Mouse (Mus musculus) c-Kit-negative CD71-positive TER-119-positive erythroid progenitor cells, embryonic 14.5 days (primary cell): Measurements from ENCODE around the gene Brs3.
A peak's percentile ranks its signal among the peaks of the same experiment; 100 is the strongest.

Experiments
- DNase-seq: peaks from one replicate; pipeline ENCODE4 v3.0.0-alpha.2; 2013; ENCODE audit warnings: low read depth, low spot score

The Brs3 gene

GRCm38 (mm10) chrX:57042774-57043173 is at the start of gene Brs3:
Gene Brs3 (plus strand): TSS chrX:57043074.
- DNase-seq, result no peak

GRCm38 (mm10) chrX:57012891-57013290 is 30.0 kb upstream of the Brs3 start:
- no peak for DNase-seq

- no peak for DNase-seq
Observed at GRCm38 (mm10) chrX:57043869-57044268, 995 bp downstream of the Brs3 start.

GRCm38 (mm10) chrX:57052848-57053173 is 9.9 kb downstream of the Brs3 start:
- no peak for DNase-seq

- DNase-seq, result peak; percentile 57
Observed at GRCm38 (mm10) chrX:57053174-57053992, 10.5 kb downstream of the Brs3 start, which contains the start of gene Htatsf1. Gene Htatsf1 (plus strand): TSS chrX:57053583.

- no peak for DNase-seq
Observed at GRCm38 (mm10) chrX:57053993-57054385, 11.1 kb downstream of the Brs3 start.

GRCm38 (mm10) chrX:57081496-57081895 is 38.6 kb downstream of the Brs3 start:
- DNase-seq, result no peak

- DNase-seq, result no peak
Observed at GRCm38 (mm10) chrX:57087806-57088205, 44.9 kb downstream of the Brs3 start, which contains the start of gene Vgll1. Gene Vgll1 (plus strand): TSS chrX:57088106.
